Mouse (Mus musculus) ES-E14 (cell line): ENCODE measurements around the gene Rad51b. TPM values are rescaled to one million over a fixed set of nuclear protein-coding genes. Genes with fewer than 3 reads are reported as not detected.

ENCODE experiments used
- DNase-seq: peaks from one replicate; pipeline ENCODE4 v3.0.0-alpha.2; 2013; ENCODE audit warnings: low read depth, low spot score
- H3K27ac ChIP-seq: 2 replicates; pipeline ENCODE4 v1.5.1; 2012; ENCODE audit warnings: low read depth, mild to moderate bottlenecking, low read length, moderate library complexity, mixed read lengths; ENCODE audit not compliant: poor library complexity, insufficient read depth, severe bottlenecking
- H3K36me3 ChIP-seq: 2 replicates; pipeline ENCODE4 v1.6.1; 2012; ENCODE audit warnings: mild to moderate bottlenecking, low read length, moderate library complexity, mixed read lengths; ENCODE audit not compliant: control insufficient read depth, poor library complexity, insufficient read depth, severe bottlenecking
- H3K4me1 ChIP-seq, 2 experiments: fragments of 150-350 bp in 1 of 2; sonication (generic) in 1 of 2; 2 replicates each; pipeline ENCODE4 v1.6.1; 2012; ENCODE audit warnings: low read length in 2 of 2, mild to moderate bottlenecking in 1 of 2, mixed read lengths in 1 of 2; ENCODE audit not compliant: control insufficient read depth in 2 of 2, insufficient read depth in 2 of 2, poor library complexity in 1 of 2
- H3K4me3 ChIP-seq, 2 experiments: fragments of 150-350 bp in 1 of 2; sonication (generic) in 1 of 2; 2 replicates each; pipeline ENCODE4 v1.5.1; 2012; ENCODE audit warnings: low read length in 2 of 2, low read depth in 1 of 2, mild to moderate bottlenecking in 1 of 2, mixed read lengths in 1 of 2; ENCODE audit not compliant: insufficient read depth in 1 of 2, poor library complexity in 1 of 2, severe bottlenecking in 1 of 2
- H3K9ac ChIP-seq: 2 replicates; pipeline ENCODE4 v1.6.1; 2012; ENCODE audit warnings: low read depth, mild to moderate bottlenecking, low read length, mixed read lengths; ENCODE audit not compliant: poor library complexity, insufficient read depth, severe bottlenecking
- H3K9me3 ChIP-seq: fragments of 150-350 bp; sonication (generic); 2 replicates; pipeline ENCODE4 v1.6.1; 2012; ENCODE audit warnings: low read depth, mild to moderate bottlenecking, low read length; ENCODE audit not compliant: control insufficient read depth, insufficient read depth
- CHD2 ChIP-seq: IDR thresholded peaks from 2 replicates; pipeline ENCODE4 v1.6.1; 2014; ENCODE audit warnings: mild to moderate bottlenecking, low read depth, low read length, inconsistent platforms
- HCFC1 ChIP-seq: IDR thresholded peaks from 2 replicates; pipeline ENCODE4 v1.6.1; 2012; ENCODE audit warnings: low read length, inconsistent platforms, borderline replicate concordance; ENCODE audit not compliant: insufficient read depth
- MAFK ChIP-seq: IDR thresholded peaks from 2 replicates; pipeline ENCODE4 v1.6.1; 2014; ENCODE audit warnings: mild to moderate bottlenecking, low read depth, low read length, inconsistent platforms; ENCODE audit not compliant: insufficient read depth
- ZC3H11A ChIP-seq: IDR thresholded peaks from 2 replicates; pipeline ENCODE4 v1.6.1; 2012; ENCODE audit warnings: low read depth, mild to moderate bottlenecking, inconsistent platforms, low read length, borderline replicate concordance
- ZNF384 ChIP-seq: IDR thresholded peaks from 2 replicates; pipeline ENCODE4 v1.6.1; 2012; ENCODE audit warnings: low read depth, low read length, inconsistent platforms
- in situ Hi-C, 2 experiments: fragments of 600-800 bp; cut with MboI; formaldehyde crosslinking; loops; one replicate each; pipeline ENCODE4 v1.15.1; 2025; ENCODE audit warnings: low sequenced_read_pairs in 2 of 2, inconsistent platforms in 1 of 2; ENCODE audit not compliant: unreplicated experiment in 2 of 2
- total RNA-seq: library from RNA; depleted of rRNA; stranded (reverse); fragments of 300-350 nt; gene quantifications from 2 replicates; pipeline ENCODE4 v1.2.3, GENCODE M21; 2012

Rad51b gene
- total RNA-seq, 1 experiment = 6.7 TPM

DNA sequence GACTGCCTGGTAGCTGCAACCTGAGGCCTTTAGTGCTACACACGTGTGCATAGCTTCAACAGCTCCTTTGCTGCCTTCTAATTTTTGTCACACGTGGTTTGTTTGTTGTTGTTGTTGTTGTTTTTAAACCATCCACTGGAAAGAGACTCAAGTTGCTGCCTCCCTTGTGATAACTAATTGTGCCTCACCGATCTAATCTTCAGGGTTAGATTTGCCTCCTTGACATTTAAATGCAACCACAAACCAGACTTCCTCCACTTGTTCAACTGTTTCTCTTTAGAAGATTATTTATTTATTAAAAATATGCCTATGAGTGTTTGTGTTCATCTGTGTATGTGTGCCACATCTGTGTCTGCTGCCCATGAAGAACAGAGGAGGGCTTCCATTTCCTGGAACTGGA is 84.4 kb downstream of the Rad51b start:
- H3K4me1 ChIP-seq = no peaks in the 10 kb centered on the region
- in situ Hi-C loops = no loop called here

DNA sequence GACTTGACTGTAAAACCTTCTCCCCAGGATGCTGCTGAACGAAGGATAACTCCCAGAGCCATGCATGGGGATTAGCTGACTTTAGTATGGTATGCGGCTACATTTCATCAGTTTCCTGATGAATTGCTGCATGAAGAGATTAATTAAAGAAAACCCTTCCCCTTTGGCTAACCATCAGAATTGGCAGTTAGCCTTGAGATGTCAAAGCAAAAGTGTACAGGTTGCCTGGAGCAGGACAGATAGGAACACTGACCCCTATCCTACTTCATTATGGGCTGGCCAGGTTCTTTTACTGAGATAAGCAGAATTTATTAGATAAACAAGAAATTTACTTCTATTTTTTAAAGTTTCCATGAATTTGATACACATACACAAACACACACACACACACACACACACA is 85.3 kb downstream of the Rad51b start:
- Histone ChIP-seq H3K9me3 (no peaks in the 10 kb centered on the region), H3K36me3 (no peaks in the 10 kb centered on the region), H3K27ac (no peak overlapping the region), H3K4me3 (no peak overlapping the region), H3K9ac (no peak overlapping the region), H3K4me1 (no peaks in the 10 kb centered on the region)
- TF ChIP-seq MAFK (no peak), ZC3H11A (no peak), ZNF384 (no peak), HCFC1 (no peak), CHD2 (no peak)
- DNase-seq = no peak
- in situ Hi-C loops = no loop called here

More for the DNA sequence above, 84.4 kb downstream of the Rad51b start:
- Histone ChIP-seq H3K36me3 (no peaks in the 10 kb centered on the region), H3K27ac (no peak overlapping the region), H3K9ac (no peak overlapping the region), H3K9me3 (no peaks in the 10 kb centered on the region), H3K4me3 (no peak overlapping the region)
- TF ChIP-seq HCFC1 (no peak), ZC3H11A (no peak), ZNF384 (no peak), CHD2 (no peak), MAFK (no peak)
- no peak for DNase-seq

DNA sequence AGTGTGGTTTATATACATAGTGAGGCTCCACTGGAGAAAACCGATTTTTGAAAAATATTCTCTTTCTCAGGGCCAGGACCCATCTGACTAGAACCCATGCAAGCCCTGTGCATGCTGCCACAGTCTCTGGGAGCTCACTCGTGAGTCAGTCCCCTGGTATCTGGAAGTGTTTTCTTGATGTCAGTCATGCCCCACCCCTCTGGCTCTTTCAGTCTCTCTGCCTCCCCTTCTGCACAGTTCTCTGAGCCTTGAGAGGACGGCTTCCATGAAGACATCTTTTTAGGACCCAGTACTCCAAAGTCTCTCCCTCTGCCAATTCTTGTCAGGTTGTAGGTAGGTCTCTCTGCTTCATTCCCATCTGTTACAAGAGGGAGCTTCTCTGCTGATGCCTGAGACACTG is 86.5 kb downstream of the Rad51b start:
- no peak for DNase-seq
- TF ChIP-seq MAFK (no peak), ZNF384 (no peak), ZC3H11A (no peak), HCFC1 (no peak), CHD2 (no peak)
- no peaks in the 10 kb centered on the region for H3K4me1 ChIP-seq

DNA sequence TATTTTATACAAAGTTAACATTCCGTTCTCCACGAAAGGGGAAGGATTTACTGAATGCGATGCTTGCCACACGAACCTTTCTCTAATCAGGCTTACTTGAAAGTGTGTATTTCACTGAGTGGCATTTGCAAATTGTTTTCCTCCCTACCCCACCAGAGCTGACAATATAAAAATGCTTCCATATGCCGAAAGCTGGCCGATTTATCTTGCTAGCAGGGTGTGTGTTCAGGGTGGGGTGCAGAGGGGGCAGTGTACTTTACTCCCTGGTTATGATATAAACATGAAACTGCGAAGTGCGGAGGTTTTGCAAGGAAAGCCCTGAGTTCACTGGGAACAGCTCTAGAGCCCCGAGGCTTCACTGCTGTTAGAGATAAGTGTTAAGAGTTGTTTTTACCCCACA is 87.7 kb downstream of the Rad51b start:
- Histone ChIP-seq H3K4me1 (no peaks in the 10 kb centered on the region), H3K36me3 (no peaks in the 10 kb centered on the region), H3K9ac (no peak overlapping the region), H3K4me3 (no peak overlapping the region), H3K9me3 (no peaks in the 10 kb centered on the region), H3K27ac (no peak overlapping the region)
- in situ Hi-C loops = no loop called here
- DNase-seq = no peak
- TF ChIP-seq HCFC1 (no peak), ZNF384 (no peak), CHD2 (no peak), ZC3H11A (no peak), MAFK (no peak)

More for the DNA sequence above, 86.5 kb downstream of the Rad51b start:
- Histone ChIP-seq H3K27ac (no peak overlapping the region), H3K9me3 (no peaks in the 10 kb centered on the region), H3K4me3 (no peak overlapping the region), H3K36me3 (no peaks in the 10 kb centered on the region), H3K9ac (no peak overlapping the region)
- in situ Hi-C loops = no loop called here

DNA sequence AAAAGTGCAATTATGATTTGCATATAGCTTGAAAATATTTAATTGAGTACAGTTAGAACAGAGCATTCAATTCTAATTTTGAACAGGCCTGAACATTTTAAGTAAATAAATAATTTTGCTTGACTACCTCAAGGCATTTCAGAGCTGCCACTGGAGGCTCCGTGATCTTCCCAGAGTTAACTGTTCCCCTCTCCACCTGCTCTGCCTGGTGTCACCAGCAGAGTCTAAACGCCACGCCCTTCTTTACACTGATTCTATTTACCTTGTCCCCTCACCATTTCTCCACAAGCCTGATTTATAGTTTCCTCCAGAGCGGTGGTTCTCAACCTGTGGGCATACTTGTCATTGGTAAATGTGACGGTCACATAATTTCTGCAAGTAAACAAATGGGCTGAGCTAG is 88.1 kb downstream of the Rad51b start:
- Histone ChIP-seq H3K9me3 (no peaks in the 10 kb centered on the region), H3K27ac (no peak overlapping the region), H3K36me3 (no peaks in the 10 kb centered on the region), H3K4me1 (no peaks in the 10 kb centered on the region), H3K9ac (no peak overlapping the region), H3K4me3 (no peak overlapping the region)
- TF ChIP-seq CHD2 = no peak
- in situ Hi-C loops = no loop called here
- no peak for DNase-seq
